Mouse (Mus musculus): ENCODE measurements around the gene Rps6kl1.

DNA sequence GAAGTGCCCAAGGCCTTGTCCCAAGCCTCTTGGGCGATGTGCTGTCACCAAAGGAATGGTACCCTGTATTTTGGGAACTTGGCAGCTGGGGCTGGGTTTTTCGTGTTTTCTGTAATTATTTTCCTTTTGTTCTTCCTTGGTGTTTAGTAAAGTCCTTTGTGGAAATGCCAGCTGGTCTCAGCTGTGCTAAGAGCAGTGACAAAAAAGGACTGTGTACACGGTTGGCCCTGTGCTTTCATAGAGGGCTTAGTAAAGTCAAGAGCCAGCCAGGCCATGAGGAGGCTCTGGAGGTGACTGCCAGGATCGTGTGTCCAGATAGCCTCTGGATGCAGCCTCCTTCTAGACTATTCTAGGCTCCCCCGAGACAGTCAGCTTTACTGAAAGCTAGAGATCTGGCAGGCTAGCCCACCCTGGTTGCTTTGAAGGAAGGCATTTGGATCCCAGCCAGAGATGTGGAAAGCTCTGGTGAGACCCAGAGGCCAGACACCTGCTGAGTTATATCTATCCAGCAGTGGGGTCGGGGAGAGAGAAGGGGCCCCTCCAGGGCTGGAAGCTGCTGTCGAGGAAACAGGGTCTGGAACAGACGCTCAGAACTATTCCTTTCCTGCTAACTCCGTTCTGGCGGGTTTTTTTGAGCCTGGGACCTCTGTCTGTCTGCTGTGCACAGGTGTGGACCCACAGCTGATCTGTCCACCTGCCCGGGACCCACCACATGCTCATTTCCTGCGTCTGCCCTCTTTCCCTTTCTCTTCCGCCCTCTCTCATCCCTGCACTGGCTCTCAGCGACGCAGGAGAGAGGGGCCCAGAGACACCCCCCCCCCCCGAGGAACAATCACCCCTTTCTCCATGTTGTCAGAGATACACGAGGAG, 30.6 kb upstream of the Rps6kl1 start:
- TF ChIP-seq KAT2A (IDR thresholded peaks at IDR 0.05; ENCODE audit: insufficient replicate concordance, low read length) (no peak), SIN3A (IDR thresholded peaks at IDR 0.05; ENCODE audit: low read length) (no peak), SMC3 (IDR thresholded peaks at IDR 0.05; ENCODE audit: low read depth, low read length) (no peak), CTCF (conservative IDR thresholded peaks at IDR 0.05 in 1 of 2, IDR thresholded peaks at IDR 0.05 in 1 of 2; ENCODE audit: low read depth in 2 of 2, low read length in 2 of 2) (no peak), HCFC1 (IDR thresholded peaks at IDR 0.05; ENCODE audit: low read depth, low read length) (no peak), EP300 (IDR thresholded peaks at IDR 0.05; ENCODE audit: low read length) (no peak), RCOR1 (conservative IDR thresholded peaks at IDR 0.05; ENCODE audit: low read depth, low read length) (no peak), CHD1 (IDR thresholded peaks at IDR 0.05; ENCODE audit: low read depth, low read length) (no peak), JUND (conservative IDR thresholded peaks at IDR 0.05; ENCODE audit: low read depth, low read length) (no peak), ZC3H11A (IDR thresholded peaks at IDR 0.05; ENCODE audit: low read depth, low read length) (no peak), POLR2A (IDR thresholded peaks at IDR 0.05; ENCODE audit: low read depth, low read length) (no peak), JUN (IDR thresholded peaks at IDR 0.05; ENCODE audit: insufficient read depth, low read depth, low read length) (no peak), ZNF384 (IDR thresholded peaks at IDR 0.05; ENCODE audit: low read depth, low read length) (no peak)
